Mouse (Mus musculus) spleen, postnatal 36 days (tissue): Measurements from ENCODE around the gene Sbk1.
"Not testable (repeated sequence)": the region's sequence is repeated elsewhere in the genome, so short reads cannot be mapped to it uniquely, and the experiment has no call there.

Experiments
- DNase-seq, 2 experiments: peaks; one replicate each; pipeline ENCODE4 v3.0.0; 2022; ENCODE audit warnings: low spot score in 2 of 2, mixed read lengths in 1 of 2

The Sbk1 gene

DNA sequence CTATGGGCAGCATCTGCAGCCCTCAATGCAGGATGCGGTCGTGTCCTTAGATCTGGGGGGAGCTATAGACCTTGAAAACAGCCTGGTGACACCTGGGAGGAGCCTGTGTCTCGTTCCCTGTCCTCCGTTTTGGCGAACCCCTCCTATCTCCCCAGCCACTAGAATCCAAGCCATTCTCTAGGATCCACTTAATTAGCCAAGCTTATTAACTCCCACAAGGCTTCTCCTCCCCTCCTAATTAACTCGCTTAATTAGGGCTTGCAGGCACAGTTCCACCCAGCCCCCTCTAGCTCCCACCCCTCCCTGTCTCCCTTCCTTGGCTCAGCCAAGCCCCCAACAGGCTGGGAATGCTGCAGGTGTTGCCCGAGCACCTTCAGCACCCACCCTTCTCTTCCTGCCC, 8.5 kb upstream of the Sbk1 start:
- no peak for DNase-seq

DNA sequence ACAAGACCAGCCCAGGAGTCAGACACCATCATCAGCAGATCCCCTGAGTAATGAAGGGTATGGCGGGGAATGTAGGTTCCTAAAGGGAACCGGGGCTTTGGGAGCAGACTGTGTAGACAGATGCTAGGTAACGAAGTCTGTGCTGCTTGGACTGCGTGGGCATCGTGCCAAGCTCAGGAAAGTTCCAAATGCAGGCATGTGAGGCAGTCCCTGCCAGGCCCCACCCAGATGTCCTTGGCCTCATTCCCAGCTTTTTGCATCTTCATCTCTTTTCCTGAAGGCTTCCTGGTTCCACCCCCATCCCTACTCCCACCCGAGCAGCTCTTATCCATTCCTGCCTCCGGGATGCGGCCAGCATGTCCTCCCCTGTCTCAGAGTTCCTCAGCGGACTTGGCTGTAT, 6.5 kb upstream of the Sbk1 start:
- no peak for DNase-seq

DNA sequence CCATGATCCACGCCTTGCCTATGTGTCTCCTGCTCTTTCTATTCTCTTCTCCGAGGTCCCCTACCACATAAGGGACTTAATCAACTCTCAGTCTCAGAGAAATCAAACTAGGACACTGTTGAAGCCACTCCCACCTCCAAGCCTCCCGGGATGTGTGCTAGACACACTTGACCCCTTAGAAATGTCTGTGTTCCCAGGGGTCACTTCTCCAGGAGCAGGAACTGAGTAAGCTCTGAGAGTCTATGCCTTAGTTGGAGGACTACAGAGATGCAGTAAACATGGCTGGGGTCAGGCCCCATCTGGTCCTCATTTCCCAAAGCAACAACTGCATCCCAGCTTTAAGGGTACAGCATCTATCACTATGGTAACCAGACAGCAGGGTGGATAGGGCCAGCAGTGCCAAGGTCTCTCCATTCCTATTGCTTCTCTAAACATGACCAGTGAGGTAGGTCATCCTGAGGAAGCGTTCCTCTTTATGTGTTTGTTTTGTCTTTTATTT, 6.0 kb upstream of the Sbk1 start:
- DNase-seq = no peak

DNA sequence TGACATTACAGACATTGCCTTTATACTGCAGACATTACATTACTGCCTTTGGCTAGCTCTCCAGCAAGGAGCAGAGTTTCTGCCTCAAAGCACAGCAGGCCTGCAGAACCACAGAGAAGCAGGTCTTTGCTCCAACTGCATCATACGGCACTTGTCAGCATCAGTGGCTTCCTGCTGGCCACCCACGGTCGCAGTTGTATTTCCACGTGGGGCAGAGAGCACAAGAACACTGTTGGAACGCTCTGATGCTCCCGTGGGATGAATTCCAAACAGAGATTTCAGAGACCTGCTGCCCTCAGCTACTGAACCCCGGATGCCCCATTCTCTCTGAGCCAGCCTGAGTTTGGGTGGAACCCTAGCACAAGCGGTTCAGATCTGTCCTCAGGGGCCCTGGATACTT, 4.8 kb upstream of the Sbk1 start:
- no peak for DNase-seq

DNA sequence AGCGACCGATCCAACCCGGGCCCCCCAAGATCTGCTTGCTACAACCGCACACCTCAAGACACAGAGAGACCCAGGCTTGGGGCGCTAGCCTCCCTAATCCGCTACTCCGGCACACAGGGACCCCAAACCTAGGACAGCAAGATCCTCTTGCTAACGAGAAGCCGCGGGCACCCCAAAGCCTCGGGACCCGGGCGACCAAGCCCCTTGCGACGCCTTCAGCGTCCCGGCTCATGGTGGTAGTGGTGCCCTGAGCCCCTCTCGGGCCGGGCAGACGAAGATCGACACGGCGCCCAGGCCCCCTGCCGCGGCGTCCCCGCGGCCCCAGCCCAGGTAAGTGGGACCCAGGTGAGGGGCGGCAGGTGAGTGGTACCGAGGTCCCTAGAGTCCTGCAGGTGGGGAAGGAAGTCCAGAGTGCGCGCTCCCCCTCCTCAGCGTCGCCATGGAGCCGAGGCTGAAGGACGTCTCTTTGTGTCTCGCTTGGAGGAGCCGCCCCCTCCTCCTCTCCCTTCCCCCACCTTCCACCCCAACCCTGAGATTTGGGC, 422 bp downstream of the Sbk1 start:
- DNase-seq = no peak

DNA sequence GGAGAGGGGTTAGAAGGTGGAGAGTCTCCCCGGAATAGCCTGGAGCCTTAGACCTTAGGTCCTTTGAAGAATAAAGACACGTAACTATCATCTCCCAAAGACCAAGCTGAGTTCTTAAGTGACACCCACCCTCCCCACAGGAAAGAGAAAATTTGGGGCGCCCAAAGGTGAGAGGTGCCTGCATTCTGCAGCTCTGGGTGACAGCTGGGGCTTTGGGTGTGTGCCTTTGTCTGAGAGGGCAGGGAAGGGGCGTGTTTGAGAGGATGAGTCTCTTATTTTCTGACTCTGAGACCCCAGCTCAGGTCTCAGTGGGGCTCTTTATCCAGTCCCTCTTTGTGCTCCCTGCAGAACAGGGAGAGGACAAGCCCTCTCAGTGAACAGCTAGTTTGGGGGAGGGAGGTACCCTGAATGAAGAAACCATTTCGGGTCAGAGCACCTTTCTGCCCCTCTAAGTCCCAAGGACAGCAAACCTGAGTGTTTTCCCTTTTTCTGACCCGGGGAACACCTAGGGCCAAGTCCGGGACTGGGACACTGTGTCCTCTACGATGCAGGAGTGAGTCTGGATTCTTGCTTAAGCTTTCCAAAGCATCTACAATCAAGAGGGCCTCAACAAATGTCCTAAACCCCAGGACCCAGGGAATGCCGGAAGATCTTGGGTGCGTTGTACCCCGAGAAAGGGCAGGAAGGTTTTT, 1.1 kb downstream of the Sbk1 start:
- no peak for DNase-seq

DNA sequence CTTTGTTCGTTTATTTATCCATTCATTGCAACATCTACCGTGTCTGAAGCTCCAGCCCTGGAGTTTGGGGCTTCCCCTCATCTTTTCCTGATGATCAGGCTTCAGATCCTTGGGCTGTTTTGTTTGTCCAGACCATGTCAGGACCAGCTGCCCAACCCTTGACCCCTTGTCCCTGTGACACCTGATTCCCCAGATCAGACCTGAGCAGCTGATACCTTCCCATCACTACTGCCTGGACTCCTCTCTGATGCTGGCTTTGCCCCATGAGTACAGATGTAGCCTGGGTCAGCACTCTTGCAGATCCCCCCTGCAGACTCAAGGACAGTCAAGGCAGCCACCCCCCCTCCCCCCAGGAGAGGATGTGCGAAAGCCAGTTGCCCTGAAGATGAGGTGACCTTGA, 1.7 kb downstream of the Sbk1 start:
- no peak for DNase-seq

DNA sequence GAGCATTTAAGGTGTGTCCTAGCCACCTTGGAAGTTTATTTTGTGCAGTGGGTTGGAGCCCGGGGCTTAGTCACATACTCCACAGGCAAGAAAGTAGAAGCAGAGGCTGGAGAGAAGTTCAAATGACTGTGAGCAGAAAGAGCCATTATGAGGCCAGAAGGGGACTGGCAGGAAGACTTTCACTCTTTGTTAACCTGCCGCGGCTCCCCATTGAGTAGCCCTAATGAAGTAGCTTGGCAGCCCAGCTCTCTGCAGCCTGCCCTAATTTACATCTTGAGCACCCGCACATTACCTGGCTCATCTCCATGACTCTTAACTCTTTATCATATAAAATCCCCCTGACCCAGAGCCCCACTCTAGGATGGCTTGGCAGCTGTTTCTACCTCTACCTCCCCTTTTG, 2.2 kb downstream of the Sbk1 start:
- DNase-seq = no peak

DNA sequence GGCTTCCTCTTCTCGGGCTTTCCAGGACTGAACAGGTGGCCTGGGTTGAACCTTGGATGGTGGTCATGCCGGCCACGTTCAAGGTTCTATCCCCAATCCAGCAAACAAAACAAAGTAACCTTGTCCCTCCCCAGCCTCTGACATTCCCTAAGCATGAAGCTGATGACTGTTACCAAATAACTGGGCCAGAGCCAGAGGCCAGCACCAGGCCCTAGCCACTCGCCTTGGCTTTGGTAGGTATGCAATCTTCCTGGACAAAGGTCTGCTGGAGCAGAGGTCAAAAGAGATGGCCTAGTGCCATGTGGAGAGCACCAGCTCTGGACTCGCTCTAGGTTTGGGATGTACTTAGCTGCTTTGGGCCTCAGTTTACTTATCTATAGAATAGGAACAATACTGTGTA, 3.3 kb downstream of the Sbk1 start:
- no peak for DNase-seq

DNA sequence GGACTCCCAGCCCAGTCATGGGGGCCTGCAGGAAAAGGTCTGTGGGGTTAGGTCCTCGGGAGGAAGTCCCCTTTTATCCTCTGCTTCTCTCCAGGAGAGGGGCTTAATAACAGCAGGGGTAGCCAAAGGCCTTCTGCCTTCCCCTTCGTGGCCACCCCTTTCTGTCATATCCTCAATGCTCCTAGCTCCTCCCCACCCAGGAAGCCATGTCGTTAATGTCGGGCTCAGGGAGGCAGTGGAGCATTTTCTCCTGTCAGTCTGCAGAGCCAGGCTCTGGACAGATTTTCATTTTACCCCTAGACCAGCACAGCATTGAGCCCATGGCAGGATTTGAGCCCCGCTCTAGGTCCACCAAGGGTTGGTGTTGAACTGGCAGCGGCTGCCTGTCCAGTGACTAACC, 3.9 kb downstream of the Sbk1 start:
- no peak for DNase-seq

DNA sequence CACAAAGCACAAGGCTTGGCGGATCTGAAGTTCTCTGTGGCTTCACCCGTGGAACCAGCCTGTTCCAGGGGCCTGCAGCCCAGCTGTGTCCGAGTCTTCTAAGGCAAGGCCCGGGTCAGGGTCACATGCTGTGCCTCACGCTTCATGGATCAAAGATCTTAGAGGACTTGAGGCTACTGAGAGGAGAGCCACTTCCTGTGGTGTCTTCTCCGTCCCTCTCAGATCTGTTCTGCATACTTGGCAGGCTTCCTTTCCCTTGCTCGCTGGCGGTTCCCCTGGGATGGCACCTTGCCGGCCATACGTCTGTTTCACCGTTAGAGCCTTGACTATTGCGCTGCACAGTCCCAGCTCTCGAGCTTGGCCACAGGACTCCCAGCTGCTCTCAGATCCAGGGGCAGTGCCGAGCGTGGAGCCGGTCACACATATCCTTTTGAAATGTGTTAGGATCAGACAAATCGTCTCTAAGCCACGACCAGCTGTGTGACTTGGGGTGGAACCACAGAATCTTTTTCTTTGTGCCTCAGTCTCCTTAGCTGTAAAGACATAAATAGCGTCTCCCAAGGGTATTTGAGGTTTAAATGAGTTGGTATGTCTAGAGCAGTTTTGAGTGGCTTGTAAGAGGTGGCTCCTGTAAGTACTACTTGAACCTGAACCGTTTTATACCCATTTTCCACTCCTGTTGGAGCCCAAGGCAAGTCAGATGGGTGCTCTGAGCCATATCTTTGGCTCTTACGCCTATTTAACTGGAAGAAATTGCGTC, 5.3 kb downstream of the Sbk1 start:
- DNase-seq = peak; percentile 78 to 80

DNA sequence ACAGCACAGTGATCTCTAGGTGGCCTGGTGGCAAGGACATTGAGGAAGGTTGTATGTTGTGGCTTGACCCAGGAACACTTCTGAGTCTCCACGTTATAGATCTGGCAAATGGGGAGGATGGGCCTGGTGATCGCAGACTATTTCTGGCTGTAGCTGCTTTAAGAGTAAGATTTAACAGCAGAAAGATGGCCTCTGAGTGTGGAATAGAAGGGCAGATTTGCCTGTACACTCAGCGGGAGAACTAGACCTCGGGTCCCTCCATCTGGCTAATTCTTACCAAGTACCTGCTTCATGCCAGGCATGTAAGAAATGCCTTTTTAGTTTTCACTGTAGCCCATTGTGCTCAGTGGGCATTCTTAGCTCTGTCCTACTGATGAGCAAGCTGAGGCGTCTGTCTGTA, 6.4 kb downstream of the Sbk1 start:
- DNase-seq = no peak

DNA sequence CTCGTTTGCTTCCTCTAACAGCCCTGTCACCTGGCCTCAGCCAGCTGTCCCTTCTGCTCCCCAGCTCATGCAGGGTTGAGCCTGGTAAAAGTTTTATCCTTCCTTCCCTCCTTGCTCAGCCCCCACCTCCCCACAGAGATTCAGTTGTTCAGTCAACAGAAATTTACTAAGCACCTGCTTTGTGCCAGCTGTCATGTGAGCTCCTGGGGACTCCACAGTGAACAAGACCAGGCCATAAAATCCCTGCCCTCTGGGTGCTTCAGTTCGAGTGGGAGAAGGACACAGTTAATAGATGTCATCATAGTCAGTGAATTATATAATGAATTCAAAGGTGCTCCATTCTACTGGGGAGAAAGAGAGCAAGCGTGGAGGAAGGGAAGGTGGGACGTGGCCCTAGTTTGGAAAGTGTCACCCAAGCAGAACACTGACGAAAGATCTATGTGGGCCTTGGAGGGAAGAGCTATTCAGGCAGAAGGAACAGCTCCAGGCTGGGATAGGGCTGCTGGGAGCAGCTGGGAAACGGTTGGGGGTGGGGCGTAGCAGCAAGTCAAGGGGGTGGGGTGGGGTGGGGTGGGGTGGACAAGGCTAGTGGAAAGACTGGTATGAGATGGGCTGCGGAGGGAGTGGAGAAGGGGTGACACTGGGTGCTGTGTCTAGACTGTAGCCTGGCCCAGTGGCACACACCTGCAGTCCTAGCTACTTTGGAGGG, 7.5 kb downstream of the Sbk1 start:
- DNase-seq = no peak

DNA sequence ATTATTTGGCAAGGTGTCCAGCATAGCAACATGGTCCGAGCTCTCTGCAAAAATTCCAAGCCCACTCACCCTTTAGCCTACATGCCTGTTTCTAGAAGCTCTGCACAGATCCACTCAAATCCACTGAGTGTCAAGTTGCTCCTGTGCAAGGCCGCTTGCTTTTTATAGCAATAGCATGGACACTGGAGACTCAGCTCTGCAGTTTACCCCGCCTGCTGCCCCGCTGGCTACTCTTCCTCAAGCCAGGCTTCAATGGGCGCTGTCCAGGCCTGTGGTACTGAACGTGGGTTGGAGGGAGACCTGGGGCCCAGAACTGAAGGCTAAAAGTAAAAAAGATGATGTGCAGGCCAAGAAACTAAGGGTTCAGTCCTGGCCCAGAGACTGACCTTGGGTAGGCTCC, 8.3 kb downstream of the Sbk1 start:
- DNase-seq = no peak

DNA sequence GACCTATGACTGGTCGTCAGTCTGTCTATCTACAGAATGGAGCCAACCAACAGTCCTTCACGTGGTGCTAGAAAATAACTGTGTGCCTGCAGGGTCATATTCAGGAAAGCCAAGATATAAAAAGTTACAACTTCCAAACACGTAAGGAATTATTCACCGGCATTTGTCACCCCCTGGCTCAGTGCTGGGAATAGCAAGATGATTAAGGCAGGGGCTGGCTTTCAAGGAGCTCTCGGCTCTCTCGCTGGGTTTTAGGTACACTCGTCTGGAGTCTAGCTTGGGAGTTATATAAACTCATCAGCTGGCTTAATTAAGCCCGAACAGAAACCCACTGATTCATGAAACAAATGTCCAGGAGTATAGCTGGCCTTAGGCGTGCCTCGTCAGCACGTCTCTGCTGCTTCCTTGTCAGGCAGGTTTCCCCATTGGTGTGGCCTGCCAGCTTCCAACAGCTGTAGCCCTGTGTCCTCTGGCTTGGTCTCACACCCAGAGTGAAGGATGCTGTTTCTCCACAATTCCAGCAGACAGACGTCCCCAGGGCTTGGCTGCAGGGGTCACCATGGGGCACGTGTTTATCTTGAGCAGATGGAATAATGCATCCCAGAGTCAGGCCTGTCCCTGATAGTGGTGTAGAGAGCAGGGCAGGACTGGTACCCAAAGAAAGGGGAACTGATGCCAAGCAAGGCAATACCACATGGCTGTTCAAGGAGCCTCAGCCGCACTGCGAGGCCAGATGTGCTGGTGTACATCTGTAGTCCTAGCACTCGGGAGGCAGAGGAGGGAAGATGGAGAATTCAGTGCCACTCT, 9.7 kb downstream of the Sbk1 start:
- no peak for DNase-seq

DNA sequence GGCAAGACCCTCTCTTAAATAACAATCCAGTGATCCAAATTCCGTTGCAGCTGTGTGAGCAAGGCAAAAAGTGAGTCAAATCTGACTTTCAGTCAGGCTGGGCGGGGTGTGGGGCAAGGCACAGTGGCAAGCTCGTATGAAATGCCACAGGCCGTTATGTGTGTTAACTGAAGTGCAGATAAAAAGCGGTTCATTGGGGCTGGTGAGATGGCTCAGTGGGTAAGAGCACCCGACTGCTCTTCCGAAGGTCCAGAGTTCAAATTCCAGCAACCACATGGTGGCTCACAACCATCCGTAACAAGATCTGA, 10.2 kb downstream of the Sbk1 start:
- DNase-seq = not testable (repeated sequence)

DNA sequence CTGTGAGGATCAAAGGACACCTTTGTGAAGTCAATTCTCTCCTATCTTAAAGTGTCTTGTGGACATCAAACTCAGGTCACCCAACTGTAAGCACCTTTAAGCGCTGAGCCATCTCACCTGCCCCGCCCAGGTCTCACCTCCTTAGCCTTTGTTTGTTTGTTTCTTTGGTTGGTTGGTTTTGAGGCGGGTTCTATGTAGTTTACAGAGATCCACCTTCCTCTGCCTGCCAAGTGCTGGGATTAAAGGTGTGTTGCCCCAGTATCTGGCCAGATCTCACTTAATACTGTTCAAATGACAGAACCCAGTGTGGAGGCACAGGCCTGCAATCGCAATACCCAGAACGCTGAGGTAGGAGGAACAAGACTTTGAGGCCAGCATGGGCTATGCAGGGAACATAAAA, 11.6 kb downstream of the Sbk1 start:
- no peak for DNase-seq

DNA sequence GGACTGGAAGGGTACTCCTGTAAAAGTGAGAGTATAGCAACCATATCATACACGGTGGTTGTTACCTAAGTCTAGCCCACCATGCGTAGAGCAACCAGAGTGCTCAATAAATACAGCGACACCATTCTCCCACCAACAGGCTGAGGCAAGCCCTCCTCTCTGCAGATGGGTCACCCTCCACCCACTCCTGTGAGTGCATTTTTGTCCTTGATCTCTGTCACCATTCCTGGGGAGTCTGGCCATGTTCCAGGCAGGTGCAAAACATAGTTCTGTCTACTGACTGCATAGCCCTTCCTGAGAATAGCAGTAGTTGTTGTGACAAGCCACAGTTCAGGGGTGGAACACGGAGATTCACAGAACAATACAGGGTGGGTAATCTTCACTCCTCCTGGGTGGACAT, 12.0 kb downstream of the Sbk1 start:
- no peak for DNase-seq

DNA sequence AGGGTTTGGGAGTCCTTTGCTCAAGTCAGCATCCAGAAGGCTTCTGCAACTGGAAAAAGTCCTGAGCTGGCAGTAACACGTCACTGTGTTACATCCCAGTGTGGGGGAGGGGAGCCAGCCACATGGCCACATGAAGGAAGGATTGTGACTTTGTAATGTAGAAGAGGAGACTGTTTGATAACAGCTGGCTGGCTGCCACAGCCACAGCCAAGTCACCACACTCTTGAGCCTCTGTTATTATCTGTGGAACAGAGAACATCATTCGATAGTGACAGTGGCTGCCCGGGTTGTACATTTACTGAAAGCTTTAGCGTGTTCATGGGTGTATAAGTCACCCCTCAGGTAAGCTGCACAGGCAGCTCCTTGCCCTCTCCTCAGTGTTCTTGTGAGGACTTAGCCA, 12.4 kb downstream of the Sbk1 start:
- DNase-seq = peak; percentile 51 to 62

DNA sequence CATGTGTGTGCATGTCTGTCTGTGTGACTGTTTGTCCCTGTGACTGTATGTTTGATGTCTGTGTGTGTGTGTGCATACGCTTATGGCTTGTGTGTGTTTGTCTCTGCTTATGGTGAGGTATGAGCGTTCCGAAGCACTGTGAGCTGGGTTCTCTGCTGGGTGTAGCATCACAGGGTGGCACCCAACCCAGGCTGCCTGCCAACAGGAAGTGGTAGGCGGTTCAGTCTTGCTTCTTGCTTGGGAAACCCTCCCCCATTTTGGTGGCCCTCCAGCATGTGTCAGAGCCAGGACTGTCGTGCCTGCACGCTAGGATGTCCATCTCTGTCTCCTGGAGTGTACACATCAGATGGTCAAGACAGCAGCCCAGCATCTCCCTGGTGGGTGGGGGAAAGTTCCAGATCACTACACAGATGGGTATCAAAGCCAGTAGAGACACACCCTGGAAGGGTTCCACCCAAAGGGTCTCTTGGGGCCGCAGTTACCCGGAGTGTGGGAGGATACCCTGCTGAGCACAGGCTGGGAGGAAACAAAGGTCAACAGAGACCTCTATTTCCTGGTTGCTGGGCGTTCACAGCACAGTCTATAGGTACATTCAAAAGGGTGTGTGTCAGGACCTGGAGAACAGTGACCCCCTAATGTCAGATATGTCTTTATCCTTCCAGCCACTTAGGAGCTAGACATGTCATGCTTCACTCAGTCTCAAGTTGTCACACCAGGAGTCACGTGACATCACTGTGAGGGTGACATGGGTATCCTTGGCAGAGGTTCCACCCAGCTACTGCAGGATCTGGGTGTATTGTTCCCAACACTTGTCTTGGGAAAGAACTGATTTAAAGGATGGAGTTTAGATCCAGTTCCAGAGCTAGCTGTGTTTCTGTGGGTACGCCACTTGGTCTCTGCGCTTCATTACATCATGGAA, 13.1 kb downstream of the Sbk1 start:
- DNase-seq = peak; percentile 92

DNA sequence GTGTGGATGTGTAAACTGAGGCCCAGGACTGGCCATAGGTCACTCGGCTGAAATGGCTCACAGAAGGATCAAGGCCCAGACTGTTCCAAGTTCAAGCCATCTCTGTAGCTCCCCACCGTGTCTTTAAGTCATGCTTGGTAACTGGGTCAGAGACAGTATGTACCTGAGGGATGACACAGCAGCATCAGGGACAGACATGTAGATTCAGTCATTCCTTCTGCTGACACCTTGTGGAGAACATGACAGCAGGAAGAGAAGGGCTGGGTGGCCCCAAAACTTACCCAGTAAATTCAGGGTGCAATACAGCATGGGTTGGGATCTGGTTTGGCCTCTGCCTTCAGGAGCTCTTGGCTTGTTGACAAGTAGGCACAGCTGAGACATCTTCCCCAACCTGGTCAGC, 13.9 kb downstream of the Sbk1 start:
- DNase-seq = no peak
